8 mouse cellular contexts compared by ENCODE assay signal in the genomic region with DNA sequence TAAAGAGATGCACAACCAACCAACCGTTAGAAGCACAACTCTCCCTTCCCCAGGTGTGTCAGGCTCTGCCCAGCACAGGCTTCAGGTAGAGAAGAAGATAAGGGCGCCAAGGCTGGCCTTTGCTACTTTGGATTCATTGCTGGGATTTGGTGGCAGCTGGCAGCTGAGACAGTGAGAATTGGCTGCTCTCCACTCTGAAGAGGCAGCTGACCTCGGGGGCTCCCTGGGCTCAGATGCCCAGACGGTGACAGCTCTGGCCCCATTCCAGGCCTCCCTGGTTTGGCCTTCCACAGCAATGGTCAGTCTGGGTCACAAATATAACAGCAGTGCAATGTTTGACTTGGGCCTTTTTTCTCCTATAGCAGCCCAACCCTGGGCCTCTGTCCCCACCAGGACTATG.
DNase-seq lines count a peak whose midpoint lies in the region.

No protein-coding gene starts in this region.

- peak; percentile 8 for DNase-seq in right cerebral cortex, postnatal 4 days
- no peak for DNase-seq in right cerebral cortex, postnatal 36 days (ENCODE audit: low spot score in 2 of 2)
- peak; percentile 67 for DNase-seq in brain, adult 2 months (ENCODE audit: low read depth, low spot score)
- peak; percentile 75 for DNase-seq in gastrocnemius, postnatal 14 days
- DNase-seq in retina, postnatal 1 day: peak; percentile 66
- no peak for DNase-seq in urinary bladder, postnatal 10 days (ENCODE audit: low spot score)
- no peak for DNase-seq in thymus, postnatal 14 days
- DNase-seq in urinary bladder, postnatal 36 days (ENCODE audit: low spot score in 2 of 2): no peak

- intact Hi-C loops in gastrocnemius, postnatal 14 days (cut with DNase I; ENCODE audit: low total_unique reads): no loop called here

Comparison
In these comparisons a context has a peak if more than half of its experiments do, and no peak if none do; other contexts are left out.
1. DNase-seq: peak in right cerebral cortex, postnatal 4 days (single experiment), brain, adult 2 months (single experiment), gastrocnemius, postnatal 14 days (single experiment) and retina, postnatal 1 day (single experiment); none in right cerebral cortex, postnatal 36 days (0 of 2), urinary bladder, postnatal 10 days (single experiment), thymus, postnatal 14 days (single experiment) and urinary bladder, postnatal 36 days (0 of 2).